Mouse (Mus musculus) layer of hippocampus, adult 2 months (tissue): ENCODE results near the gene Impg1. TPM values are rescaled to one million over a fixed set of nuclear protein-coding genes. Genes with fewer than 3 reads are reported as not detected.

Experiments
- DNase-seq, 2 experiments: peaks; one replicate each; pipeline ENCODE4 v3.0.0; 2022; ENCODE audit warnings: low spot score in 2 of 2
- H3K27ac ChIP-seq: fragments of 200-600 bp; 2 replicates; pipeline ENCODE4 v1.8.1; 2022
- H3K4me3 ChIP-seq: fragments of 200-600 bp; 2 replicates; pipeline ENCODE4 v1.8.1; 2022; ENCODE audit warnings: mild to moderate bottlenecking
- CTCF ChIP-seq: fragments of 200-600 bp; conservative IDR thresholded peaks from 2 replicates; pipeline ENCODE4 v1.8.1; 2022; ENCODE audit warnings: antibody characterized with exemption, mild to moderate bottlenecking, moderate library complexity
- total RNA-seq, 2 experiments: library from RNA; stranded (reverse); gene quantifications; 2 replicates each; pipeline ENCODE4 v1.2.3; 2021

The Impg1 gene
- total RNA-seq, 2 experiments from 2014 or later, result not detected

DNA sequence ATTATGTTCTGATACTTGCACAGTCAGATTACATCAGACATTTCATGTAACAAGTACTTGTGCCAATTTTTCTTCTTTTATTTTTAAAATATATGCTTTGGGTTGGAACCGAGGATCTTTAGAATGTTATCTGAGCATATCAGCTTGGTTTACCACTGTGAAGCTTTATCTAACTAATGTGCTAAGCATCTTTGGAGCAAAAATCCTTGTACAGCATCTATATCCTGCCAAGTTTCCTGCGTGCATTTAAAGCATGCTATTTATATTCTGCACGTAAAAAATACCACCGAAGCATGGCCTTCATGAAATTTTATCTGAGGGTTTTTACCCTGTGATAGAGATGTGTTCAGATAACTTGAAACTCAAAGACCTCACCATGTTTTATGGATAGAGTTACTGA is 169.2 kb downstream of the Impg1 start:
- Histone ChIP-seq H3K4me3 (no peak overlapping the region), H3K27ac (no peak overlapping the region)
- no peak for TF ChIP-seq CTCF
- no peak for DNase-seq

DNA sequence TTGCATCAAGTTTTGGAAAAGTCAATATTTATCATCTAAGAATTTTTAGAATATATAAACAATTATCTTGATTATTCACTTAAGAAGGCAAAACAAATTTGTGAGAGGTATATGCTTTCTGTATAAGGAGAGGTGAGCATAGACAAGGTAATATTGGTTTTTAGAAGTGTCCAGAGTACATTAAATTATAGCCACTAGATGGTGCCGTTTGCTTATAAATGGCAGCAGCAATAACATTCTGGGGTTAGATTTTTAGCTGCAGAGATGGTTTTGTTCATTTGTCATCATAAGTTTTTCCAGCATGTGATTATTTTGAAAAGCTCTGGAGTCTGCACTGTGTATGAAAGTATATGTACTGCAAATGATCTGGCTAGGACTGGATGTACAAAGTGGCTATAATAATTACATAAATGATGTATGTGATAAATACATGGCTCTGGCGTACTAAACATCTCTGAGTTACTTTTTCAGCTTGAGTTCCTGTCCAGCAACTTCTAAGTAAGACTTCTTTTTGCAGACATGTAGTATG is 172.2 kb downstream of the Impg1 start:
- Histone ChIP-seq H3K27ac (no peak overlapping the region), H3K4me3 (no peak overlapping the region)
- peak; percentile 83 for TF ChIP-seq CTCF
- peak; percentile 5 to 38 for DNase-seq

DNA sequence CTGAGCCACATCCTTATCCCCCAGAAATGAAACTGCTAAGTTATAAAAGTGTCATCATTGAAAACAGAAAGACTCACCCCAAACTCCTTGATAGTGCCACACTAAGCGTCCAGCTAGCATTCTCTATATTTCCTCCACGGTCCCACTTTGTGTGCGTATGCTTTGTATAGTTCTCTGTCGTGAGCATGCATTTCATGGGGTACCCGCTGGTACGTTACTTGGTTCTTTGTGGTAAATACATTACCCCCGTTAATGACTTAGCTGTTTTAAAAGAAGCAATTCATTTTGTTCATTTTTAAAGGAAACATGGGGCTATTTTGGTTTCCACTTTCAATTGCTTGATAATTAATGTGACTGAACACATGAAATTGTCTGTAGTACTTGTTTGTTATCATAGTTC is 178.4 kb downstream of the Impg1 start:
- no peak for DNase-seq
- H3K27ac ChIP-seq, result no peak overlapping the region
- H3K4me3 ChIP-seq, result no peak overlapping the region
- TF ChIP-seq CTCF, result no peak

DNA sequence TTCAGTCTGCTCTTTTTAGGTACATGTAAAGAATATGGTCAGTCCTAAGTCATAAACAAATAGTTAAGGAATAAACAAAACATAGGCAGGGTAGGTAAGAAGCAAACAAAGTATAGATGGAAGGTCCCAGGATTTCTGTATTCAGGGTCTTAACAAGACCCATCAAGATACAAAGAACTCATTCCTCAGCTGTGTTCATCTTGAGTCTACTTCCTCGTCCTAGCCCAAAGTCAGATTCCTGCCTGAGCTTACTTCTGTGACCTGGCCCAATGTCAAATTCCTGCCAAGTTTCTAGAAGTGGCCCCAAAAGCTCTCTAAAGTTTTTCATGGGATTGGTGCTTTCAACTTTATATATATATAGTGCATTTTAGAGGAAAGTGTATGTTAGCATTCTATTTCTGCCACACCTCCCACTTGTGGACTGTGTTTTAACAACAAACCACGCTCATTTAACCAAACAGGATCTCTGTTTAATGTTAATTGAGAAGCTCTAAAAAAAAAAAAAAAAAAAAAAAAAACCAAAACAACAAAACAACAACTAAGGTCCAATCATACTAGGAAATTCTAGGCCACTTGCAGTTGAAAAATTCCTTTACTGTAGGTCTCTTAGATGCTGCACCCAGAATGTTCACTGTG is 180.6 kb downstream of the Impg1 start:
- H3K4me3 ChIP-seq, result no peak overlapping the region
- no peak for TF ChIP-seq CTCF
- H3K27ac ChIP-seq, result no peak overlapping the region
- DNase-seq, result no peak

DNA sequence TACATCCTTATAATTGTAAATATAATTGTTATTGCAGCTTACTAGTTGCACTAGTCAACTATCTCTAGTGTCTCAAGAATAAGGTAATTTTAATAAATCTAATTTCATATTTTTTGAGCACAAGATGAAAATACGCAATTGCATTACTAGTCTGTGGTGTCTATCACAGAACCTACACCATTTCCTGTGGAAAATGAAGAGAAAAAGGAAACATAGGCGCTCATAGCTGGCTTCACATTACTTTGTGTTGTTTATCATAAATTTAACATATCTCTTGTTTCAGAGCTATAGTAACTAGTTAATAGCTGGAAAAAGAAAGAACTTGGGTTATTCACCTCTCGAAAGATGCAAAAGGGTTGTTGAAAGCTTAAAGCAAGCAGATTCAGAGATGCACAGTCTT is 182.9 kb downstream of the Impg1 start:
- no peak for DNase-seq
- no peak for TF ChIP-seq CTCF
- Histone ChIP-seq H3K4me3 (no peak overlapping the region), H3K27ac (no peak overlapping the region)

DNA sequence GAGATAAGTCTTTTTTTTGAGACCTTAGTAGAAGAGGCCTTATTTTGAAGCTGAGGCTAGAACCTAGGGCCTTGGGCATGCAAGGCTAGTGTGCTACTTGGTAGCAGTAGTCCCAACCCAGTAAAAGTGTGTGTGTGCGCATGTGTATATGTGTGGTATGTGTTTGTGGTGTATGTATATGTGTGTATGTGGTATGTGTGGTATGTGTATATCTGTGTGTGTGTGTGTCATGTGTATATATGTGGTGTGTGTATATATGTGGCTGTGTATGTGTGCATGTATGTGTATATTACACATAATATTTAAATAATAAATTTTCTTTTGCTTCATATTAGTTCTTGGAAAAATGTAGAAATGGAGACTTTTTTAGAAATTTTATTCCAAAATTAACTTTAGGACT is 184.6 kb downstream of the Impg1 start:
- no peak for DNase-seq
- no peak for TF ChIP-seq CTCF
- Histone ChIP-seq H3K27ac (no peak overlapping the region), H3K4me3 (no peak overlapping the region)

DNA sequence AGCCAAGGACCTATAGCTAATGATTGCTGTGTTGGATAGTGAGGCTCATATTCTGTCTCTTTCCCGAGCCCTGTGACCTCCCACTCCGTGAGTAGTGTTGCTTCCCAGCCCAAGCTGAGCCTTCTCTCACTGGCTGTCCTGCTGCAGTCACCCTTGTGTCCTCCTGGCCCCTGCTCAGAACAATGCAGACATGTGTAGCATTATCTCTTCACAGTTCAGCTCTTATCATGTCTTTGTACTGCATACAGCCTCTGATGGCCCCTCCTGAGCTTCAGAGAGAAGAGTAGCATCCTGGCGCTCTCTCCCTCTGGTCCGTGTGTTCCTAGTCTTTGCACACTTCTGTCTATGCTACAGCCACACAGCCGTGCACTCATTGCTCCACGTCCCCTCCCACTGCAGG is 187.5 kb downstream of the Impg1 start:
- no peak for TF ChIP-seq CTCF
- no peak for DNase-seq
- Histone ChIP-seq H3K4me3 (no peak overlapping the region), H3K27ac (no peak overlapping the region)

DNA sequence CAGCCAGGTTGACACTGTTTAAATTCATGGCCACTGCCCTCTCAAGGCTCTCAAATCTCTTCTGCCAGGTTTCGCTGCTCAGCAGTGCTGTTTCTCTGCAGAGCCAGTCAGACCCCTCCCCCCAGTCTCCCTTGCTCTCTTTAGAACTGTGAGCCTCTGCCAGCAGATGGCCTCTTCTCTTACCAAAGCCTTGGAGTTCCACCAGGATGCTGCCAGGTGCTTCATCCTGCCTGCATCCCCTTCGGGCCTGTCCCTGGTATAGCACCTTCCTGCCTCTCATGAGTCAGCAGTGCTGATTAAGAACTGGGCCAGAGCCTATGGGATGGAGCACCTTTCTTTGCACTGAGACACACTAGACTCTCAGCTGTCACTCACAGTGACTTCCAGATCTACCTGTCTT is 188.1 kb downstream of the Impg1 start:
- Histone ChIP-seq H3K4me3 (no peak overlapping the region), H3K27ac (no peak overlapping the region)
- DNase-seq, result no peak
- TF ChIP-seq CTCF, result no peak

DNA sequence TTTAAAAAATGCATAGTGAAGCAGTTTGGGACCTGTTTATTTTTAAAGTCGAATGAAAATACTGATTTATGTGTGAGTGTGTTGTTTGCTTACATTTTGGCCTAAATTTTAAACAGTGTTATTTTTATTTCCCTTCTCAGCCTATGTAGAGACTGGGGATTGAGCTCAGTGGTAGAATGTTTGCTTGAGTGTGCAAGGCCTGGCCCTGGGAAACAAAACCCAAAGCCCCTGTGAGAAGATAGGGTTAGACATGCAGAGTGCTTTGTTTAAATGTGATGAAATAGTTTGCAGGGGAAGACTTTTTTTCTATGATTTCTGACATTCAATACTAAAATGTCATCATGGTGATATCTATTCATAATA is 189.5 kb downstream of the Impg1 start:
- no peak for TF ChIP-seq CTCF
- DNase-seq, result no peak
- H3K27ac ChIP-seq, result no peak overlapping the region
- no peak overlapping the region for H3K4me3 ChIP-seq

DNA sequence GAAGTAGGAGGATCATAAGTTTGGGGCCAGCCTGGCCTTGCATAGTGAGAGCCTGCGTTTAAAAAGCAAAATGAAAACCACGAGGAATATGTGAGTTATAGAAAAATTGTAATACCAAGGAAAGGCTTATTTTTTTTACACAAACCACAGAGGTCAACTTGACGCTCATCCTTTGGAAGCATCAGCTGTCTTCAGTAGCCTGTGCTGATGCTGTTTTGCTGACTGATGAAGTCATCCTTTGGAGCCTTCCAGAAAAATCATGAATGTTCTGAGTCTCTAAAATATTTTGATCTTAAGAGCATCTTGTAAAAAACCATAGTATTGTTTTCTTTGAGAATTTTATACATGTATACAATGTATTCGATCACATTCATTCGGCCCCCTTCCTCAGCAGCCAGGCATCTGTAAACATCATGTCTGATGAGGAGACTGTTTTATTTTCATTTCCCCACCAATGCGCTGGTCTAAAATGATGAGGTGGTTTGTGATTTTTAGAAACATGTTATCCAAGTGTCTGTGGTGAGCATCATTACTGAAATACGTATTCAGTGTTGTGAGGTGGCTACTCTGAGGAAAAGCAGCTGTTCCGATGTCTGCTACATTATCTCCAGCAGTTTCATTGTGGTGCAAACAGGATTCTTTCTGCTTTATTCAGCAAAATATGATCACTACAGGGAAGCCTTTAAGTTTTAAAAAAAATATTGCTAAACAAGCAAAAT is 190.1 kb downstream of the Impg1 start:
- no peak overlapping the region for H3K27ac ChIP-seq
- no peak for TF ChIP-seq CTCF
- H3K4me3 ChIP-seq, result no peak overlapping the region
- DNase-seq, result no peak

DNA sequence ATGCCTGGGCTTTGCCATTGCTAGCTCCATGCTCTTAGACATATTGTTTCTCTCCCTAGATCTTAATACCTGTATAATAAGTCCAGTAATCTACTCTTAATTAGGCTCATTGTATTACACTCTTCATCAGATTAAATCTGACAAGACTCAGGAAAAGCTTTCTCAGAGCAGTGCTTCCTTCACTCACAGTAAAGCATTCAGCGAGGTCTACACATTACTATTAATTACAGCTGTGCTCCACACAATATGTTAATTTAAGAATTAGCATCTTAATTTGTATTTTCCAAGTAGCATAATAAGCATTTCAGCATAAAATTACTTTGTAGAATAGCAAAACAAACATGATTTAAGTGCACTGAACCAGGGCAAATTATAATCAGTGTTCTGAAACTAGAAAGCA is 192.3 kb downstream of the Impg1 start:
- no peak for TF ChIP-seq CTCF
- H3K4me3 ChIP-seq, result no peak overlapping the region
- H3K27ac ChIP-seq, result no peak overlapping the region

DNA sequence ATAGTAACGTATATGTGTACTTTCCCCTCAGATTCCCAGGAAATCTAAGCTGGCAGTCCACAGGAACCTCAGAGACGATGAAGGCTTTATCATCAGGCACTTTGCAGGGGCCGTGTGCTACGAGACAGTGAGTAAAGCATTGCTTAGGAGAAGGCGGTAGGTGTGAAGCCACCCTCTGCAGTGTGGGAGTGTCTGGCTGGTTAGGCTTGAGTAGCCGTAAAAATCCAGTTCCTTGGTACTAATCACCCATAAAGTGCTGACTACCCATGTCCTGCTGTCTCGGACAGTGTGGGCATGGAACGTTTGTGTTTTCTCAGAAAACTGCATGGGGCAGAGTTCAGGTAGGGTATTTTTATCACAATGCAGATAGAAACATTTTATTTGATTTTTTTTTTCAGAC is 195.7 kb downstream of the Impg1 start:
- Histone ChIP-seq H3K27ac (no peak overlapping the region), H3K4me3 (no peak overlapping the region)
- no peak for DNase-seq
- TF ChIP-seq CTCF, result no peak

More for the DNA sequence above, 192.3 kb downstream of the Impg1 start:
- no peak for DNase-seq

DNA sequence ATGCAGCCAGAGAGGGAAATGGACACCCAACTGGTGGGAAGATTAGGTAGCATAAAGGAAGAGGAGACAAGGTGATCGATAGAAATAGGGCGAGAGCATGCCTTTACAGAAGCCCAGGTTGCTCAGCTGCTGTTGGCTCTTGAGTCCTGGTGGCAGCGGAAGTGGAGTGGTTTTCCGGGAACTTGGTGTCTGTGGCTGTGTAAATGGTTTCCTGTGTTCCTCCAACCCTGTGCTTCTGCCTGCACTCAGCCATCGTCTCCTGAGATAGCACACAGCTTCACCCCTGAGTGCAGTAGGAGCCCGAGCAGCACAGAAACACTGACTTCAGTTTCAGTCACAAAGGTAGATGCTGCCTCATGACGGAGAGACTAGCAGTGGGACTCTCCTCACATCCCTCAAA is 198.8 kb downstream of the Impg1 start:
- TF ChIP-seq CTCF, result no peak
- H3K27ac ChIP-seq, result no peak overlapping the region
- no peak for DNase-seq
- no peak overlapping the region for H3K4me3 ChIP-seq

DNA sequence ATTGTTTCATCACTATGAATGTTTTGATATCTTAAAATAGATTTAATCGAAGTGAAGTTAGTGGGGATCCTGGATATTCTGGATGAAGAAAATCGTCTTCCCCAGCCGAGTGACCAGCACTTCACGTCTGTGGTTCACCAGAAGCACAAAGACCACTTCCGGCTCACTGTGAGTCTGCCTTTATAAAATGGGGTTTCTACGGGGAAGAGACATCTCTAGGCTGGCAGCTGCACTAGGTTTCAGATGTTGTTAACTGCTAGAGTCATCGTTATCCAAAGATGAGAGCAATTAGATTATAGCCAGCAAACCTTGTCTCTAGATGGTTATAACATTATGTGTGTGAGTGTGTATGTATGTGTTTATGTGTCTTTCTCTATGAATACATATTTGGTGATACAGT is 199.2 kb downstream of the Impg1 start:
- DNase-seq, result no peak
- no peak overlapping the region for H3K27ac ChIP-seq
- no peak overlapping the region for H3K4me3 ChIP-seq
- no peak for TF ChIP-seq CTCF
